Mouse (Mus musculus) heart, postnatal 0 days (tissue): ENCODE measurements at regions not wholly inside any gene's neighbourhood (a gene's known extent, or its start where the extent isn't known, plus 50 kb on each side); places are given as distances from the start of the nearest gene placed in this dataset.
"Not testable (repeated sequence)": the region's sequence is repeated elsewhere in the genome, so short reads cannot be mapped to it uniquely, and the experiment has no call there.

ENCODE experiments used
- ATAC-seq: fragments of 200-750 bp; cut with Nextera tagmentation; 2 replicates; pipeline ENCODE4 v1.8.0; 2017; ENCODE audit warnings: low read depth, moderate number of reproducible peaks, moderate library complexity; ENCODE audit not compliant: insufficient read depth
- DNase-seq: peaks from one replicate; pipeline ENCODE4 v3.0.0-alpha.2; 2016; ENCODE audit warnings: low spot score
- H3K27ac ChIP-seq: fragments of 300-500 bp; sonication (generic); 2 replicates; pipeline ENCODE4 v1.5.1; 2014; ENCODE audit warnings: low read depth, mild to moderate bottlenecking
- H3K27me3 ChIP-seq: fragments of 300-500 bp; sonication (generic); 2 replicates; pipeline ENCODE4 v1.6.1; 2014; ENCODE audit warnings: low read length, mixed read lengths; ENCODE audit not compliant: control insufficient read depth, insufficient read depth
- H3K36me3 ChIP-seq: fragments of 300-500 bp; sonication (generic); replicated peaks from 2 replicates; pipeline ENCODE4 v1.6.1; 2014; ENCODE audit warnings: low read length, mixed read lengths; ENCODE audit not compliant: control insufficient read depth, insufficient read depth
- H3K4me1 ChIP-seq: fragments of 300-500 bp; sonication (generic); 2 replicates; pipeline ENCODE4 v1.6.1; 2014; ENCODE audit warnings: antibody characterized with exemption; ENCODE audit not compliant: control insufficient read depth, insufficient read depth
- H3K4me2 ChIP-seq: fragments of 300-500 bp; sonication (generic); 2 replicates; pipeline ENCODE4 v1.6.1; 2014; ENCODE audit warnings: low read depth, mild to moderate bottlenecking, low read length, moderate library complexity
- H3K4me3 ChIP-seq: fragments of 300-500 bp; sonication (generic); 2 replicates; pipeline ENCODE4 v1.5.1; 2014; ENCODE audit warnings: low read depth, low read length
- H3K9ac ChIP-seq: fragments of 300-500 bp; sonication (generic); replicated peaks from 2 replicates; pipeline ENCODE4 v1.6.1; 2014; ENCODE audit warnings: low read depth, low read length, mixed read lengths
- H3K9me3 ChIP-seq: fragments of 300-500 bp; sonication (generic); replicated peaks from 2 replicates; pipeline ENCODE4 v1.6.1; 2016; ENCODE audit warnings: low read length; ENCODE audit not compliant: control insufficient read depth
- CTCF ChIP-seq: IDR thresholded peaks from 2 replicates; pipeline ENCODE4 v1.5.1; 2016; ENCODE audit warnings: antibody characterized with exemption, control low read depth, low read depth
- EP300 ChIP-seq: IDR thresholded peaks from 2 replicates; pipeline ENCODE4 v1.6.1; 2016; ENCODE audit warnings: antibody characterized with exemption, low read depth
- WGBS: fragments of 180-500 bp; shearing (Covaris S2); extraction: QIAGEN DNeasy Blood & Tissue Kit; methylation state at CpG from one replicate; pipeline ENCODE4 v1.1.7; 2014; 5-methylcytosine and 5-hydroxymethylcytosine counted together

DNA sequence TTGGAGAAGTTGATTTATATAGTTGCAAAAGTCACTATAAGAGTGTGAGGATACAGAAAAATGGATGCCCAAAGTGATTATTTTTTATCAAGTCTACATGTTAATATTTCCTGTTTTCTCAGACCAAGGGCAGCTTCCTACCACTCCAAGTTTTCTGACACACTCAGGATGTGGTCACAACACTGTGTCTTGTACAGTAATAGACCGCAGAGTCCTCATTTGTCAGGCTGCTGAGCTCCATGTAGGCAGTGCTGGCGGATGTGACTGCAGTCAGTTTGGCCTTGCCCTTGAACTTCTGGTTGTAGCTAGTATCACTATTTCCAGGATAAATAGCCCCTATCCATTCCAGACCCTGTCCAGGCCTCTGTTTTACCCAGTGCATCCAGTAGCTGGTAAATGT, 969.4 kb downstream of the Adam6a start:
- no peaks in the 10 kb centered on the region for H3K27me3 ChIP-seq
- H3K4me3 ChIP-seq, result no peak overlapping the region
- WGBS, result 63% methylated on average over 2 of the region's 2 CpGs
- H3K9me3 ChIP-seq, result 0 out of 2 replicates have a peak, but pooled peaks cover 5% of the 10 kb centered on the region
- no peaks in the 10 kb centered on the region for H3K4me1 ChIP-seq
- H3K9ac ChIP-seq, result no peak overlapping the region
- no peaks in the 10 kb centered on the region for H3K36me3 ChIP-seq
- no peak overlapping the region for H3K4me2 ChIP-seq
- no peak overlapping the region for H3K27ac ChIP-seq
- DNase-seq (no peak), ATAC-seq (no peak)
- TF ChIP-seq EP300 (no peak), CTCF (no peak)

DNA sequence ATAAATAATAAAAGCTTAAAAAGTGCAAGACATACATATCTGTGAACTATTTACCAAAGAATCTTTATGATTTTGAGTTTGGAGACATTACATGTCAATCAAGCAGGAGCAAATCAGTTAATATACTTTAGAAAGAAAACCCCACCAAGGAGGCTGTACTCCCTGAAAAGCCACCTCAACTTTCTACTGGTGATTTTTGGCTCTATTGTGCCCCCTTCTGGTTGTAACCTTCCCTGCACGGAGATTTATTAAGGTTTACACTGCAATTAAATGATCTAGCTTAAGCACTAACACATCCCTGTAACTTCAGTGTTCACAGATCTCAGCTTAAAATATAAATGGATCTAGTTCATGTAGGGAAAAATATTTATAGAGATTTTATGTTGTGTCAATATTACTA, 998.4 kb downstream of the Adam6a start:
- H3K4me2 ChIP-seq, H3K9me3 ChIP-seq, H3K27me3 ChIP-seq, H3K27ac ChIP-seq, H3K4me3 ChIP-seq, H3K36me3 ChIP-seq, H3K9ac ChIP-seq, ATAC-seq, H3K4me1 ChIP-seq, DNase-seq: not testable (repeated sequence)
- 35% methylated on average over 1 of the region's 1 CpGs for WGBS

DNA sequence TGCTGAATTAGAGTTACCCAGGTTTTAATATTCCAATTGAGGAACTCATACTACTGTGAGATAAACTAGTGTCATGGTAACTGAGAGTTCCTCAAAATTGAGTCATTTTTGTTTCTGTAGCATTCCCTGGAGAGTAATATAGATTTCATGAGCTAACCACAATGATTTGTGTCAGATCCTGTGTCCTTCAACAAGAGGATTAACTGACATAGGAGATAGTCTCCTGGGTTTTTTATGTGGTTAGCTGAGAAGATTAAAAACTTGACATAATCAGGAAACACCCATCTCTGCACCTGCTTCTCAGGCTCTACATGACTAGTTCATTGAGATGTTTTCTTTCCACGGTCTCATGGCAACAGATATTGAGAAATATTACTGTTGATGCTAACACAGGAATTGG, 1001.2 kb downstream of the Adam6a start:
- not testable (repeated sequence) for H3K9ac ChIP-seq, ATAC-seq, H3K27me3 ChIP-seq, H3K4me3 ChIP-seq, DNase-seq, H3K4me2 ChIP-seq, H3K27ac ChIP-seq, H3K4me1 ChIP-seq, H3K9me3 ChIP-seq, H3K36me3 ChIP-seq
- WGBS, result 27% methylated on average over 1 of the region's 1 CpGs

DNA sequence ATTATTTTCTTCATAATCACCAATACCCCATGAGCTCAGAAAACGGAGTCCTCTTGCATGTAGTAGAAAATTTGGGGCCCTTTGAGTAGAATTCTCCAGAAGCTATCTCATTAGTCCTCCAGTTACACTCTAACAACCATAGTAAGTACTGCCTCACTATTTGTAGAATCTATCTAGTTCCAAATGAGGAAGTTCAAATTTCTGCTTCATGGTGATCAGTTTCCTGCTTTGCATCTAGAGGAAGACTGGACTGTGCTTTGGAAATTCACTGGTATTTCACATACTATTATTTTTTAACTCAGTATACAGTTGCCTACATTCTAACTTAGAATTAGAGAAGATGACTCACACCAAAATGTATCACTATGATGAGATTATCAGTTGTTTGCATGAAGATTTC, 1018.7 kb downstream of the Adam6a start:
- Histone ChIP-seq H3K4me1 (no peaks in the 10 kb centered on the region), H3K27ac (no peak overlapping the region), H3K4me3 (no peak overlapping the region), H3K27me3 (no peaks in the 10 kb centered on the region), H3K9me3 (peaks cover 13% of the 10 kb centered on the region), H3K4me2 (no peak overlapping the region), H3K36me3 (no peaks in the 10 kb centered on the region), H3K9ac (no peak overlapping the region)
- ATAC-seq (no peak), DNase-seq (no peak)
- no peak for TF ChIP-seq CTCF
- TF ChIP-seq EP300, result no peak
- WGBS, result 35% methylated on average over 1 of the region's 1 CpGs

DNA sequence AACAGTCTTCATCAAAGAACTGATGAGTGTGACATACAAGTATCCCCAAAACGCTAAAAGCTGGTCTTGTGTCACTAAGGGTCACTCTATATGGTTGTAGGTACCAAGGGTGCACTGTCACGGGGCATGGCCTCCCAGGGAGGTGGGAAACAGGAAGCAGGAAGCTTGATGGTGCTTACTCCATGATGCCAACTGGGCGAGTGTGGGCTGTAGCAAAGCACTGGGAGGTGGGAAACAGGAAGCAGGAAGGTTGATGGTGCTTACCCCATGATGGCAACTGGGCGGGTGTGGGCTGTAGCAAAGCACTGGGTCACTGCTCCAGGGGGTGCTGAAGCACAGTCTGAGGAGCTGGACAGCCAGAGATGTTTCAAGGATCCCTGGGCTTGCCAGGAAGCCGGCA, 1019.3 kb downstream of the Adam6a start:
- Histone ChIP-seq H3K9ac (no peak overlapping the region), H3K27ac (no peak overlapping the region), H3K4me1 (no peaks in the 10 kb centered on the region), H3K36me3 (no peaks in the 10 kb centered on the region), H3K27me3 (no peaks in the 10 kb centered on the region), H3K4me2 (no peak overlapping the region), H3K4me3 (no peak overlapping the region), H3K9me3 (peaks cover 13% of the 10 kb centered on the region)
- 40% methylated on average over 5 of the region's 5 CpGs for WGBS
- ATAC-seq (no peak), DNase-seq (no peak)
- no peak for TF ChIP-seq CTCF
- no peak for TF ChIP-seq EP300

DNA sequence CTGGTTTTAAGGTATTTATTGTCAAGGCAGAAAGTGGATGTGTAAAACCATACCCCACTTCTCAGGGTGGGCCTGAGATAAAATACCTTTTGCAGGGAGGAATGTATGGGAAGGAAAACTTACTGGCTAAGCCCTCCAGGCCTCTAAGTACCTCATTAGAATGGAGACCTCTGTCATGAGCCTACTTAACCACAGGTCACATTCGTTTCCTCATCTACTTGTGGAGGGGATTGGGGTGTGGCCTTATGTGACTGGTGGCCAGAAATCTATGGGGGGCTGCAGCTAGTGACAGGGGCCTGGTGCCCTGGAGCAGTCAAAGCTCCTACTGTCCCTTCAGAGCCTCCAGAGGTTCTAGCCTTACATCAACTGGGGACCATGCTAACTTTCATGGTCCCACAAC, 1020.0 kb downstream of the Adam6a start:
- DNase-seq (no peak), ATAC-seq (no peak)
- Histone ChIP-seq H3K36me3 (no peaks in the 10 kb centered on the region), H3K27ac (no peak overlapping the region), H3K4me2 (no peak overlapping the region), H3K4me3 (no peak overlapping the region), H3K4me1 (no peaks in the 10 kb centered on the region), H3K9me3 (peaks cover 13% of the 10 kb centered on the region), H3K27me3 (no peaks in the 10 kb centered on the region), H3K9ac (no peak overlapping the region)
- 42% methylated on average over 1 of the region's 1 CpGs for WGBS
- TF ChIP-seq EP300 (no peak), CTCF (no peak)
